Comparison of ENCODE assay signal across 23 mouse cellular contexts in the genomic region with DNA sequence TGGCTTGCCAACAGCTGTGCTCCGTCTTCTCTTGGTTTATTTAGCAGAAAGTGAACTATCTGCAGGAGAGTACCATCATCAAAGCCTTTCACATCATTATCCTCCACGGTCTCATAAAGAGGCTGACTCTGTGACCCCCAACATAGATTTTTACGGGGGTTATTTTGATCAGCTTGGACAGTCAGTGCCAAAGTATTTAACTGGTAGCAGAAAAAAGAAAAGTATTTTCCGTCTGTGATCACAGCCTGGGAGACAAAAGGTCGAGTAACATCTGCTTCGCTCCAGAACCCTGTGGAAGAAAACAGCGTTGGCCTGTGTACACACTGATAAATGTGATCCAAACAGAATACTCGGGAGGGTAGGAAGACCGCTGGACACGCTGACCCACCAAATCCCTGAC. TPM values are rescaled to one million over a fixed set of nuclear protein-coding genes. Genes with fewer than 3 reads are reported as not detected.
DNase-seq lines count a peak whose midpoint lies in the region; ATAC-seq and TF ChIP-seq lines count a peak whose summit lies in the region.
"Had no signal": no experiment of that assay in that cellular context is flagged by ENCODE, and none has a peak within 500 bp of the region (broad histone marks: within the 10 kb centered on the region; RNA-seq: fewer than 3 reads in every experiment).

No protein-coding gene starts in this region.

- peaks cover 56% of the 10 kb centered on the region for H3K36me3 ChIP-seq in lung, embryonic 14.5 days (ENCODE audit: insufficient read depth)
- peaks cover 21% of the 10 kb centered on the region; the same call in 1 of the 2 replicates for H3K36me3 ChIP-seq in lung, postnatal 0 days (ENCODE audit: insufficient read depth, low read length)
- H3K36me3 ChIP-seq in forebrain, embryonic 12.5 days (replicated peaks): peaks cover 47% of the 10 kb centered on the region

- no peaks in the 10 kb centered on the region for H3K9me3 ChIP-seq in lung, embryonic 14.5 days (ENCODE audit: low read depth, low read length)
- no peaks in the 10 kb centered on the region for H3K9me3 ChIP-seq in lung, postnatal 0 days (ENCODE audit: low read length)
- no peaks in the 10 kb centered on the region for H3K9me3 ChIP-seq in forebrain, embryonic 12.5 days
- H3K9me3 ChIP-seq: embryonic facial prominence, embryonic 13.5 days; forebrain, embryonic 13.5 days; hindbrain, embryonic 12.5 days; limb, embryonic 15.5 days; midbrain, embryonic 13.5 days had no signal

- TF ChIP-seq CTCF in lung, embryonic 14.5 days (IDR thresholded peaks at IDR 0.05; ENCODE audit: low read depth): no peak
- no peak for TF ChIP-seq CTCF in lung, postnatal 0 days (IDR thresholded peaks at IDR 0.05)

- peak; percentile 43 for DNase-seq in kidney, postnatal 14 days
- no peak for DNase-seq in kidney, postnatal 25 days
- DNase-seq in lung, embryonic 14.5 days: peak; percentile 83
- DNase-seq in lung, postnatal 0 days (ENCODE audit: low spot score): peak; percentile 74
- peak; percentile 4 for DNase-seq in mesoderm, embryonic 11.5 days (ENCODE audit: low read depth, low spot score)
- DNase-seq in right cerebral cortex, postnatal 36 days (ENCODE audit: low spot score in 2 of 2): no peak
- DNase-seq: adrenal gland, adult 8-10 months; cerebellum, adult 2 months; cerebellum, postnatal 36 days; embryo, embryonic 11 days; gastrocnemius, postnatal 36 days; heart, adult 2 months; right cerebral cortex, postnatal 14 days; spleen, adult 18-20 months; thymus, postnatal 14 days had no signal

- H3K27ac ChIP-seq in lung, embryonic 14.5 days (ENCODE audit: low read depth): peak overlapping the region; percentile 19; the same call in 1 of the 2 replicates
- no peak overlapping the region for H3K27ac ChIP-seq in lung, postnatal 0 days (ENCODE audit: low read length)
- no peak overlapping the region for H3K27ac ChIP-seq in forebrain, embryonic 12.5 days
- H3K27ac ChIP-seq: embryonic facial prominence, embryonic 13.5 days; forebrain, embryonic 13.5 days; heart, adult 2 months; hindbrain, embryonic 12.5 days; limb, embryonic 15.5 days; liver, embryonic 14.5 days; midbrain, embryonic 13.5 days had no signal

- no peak overlapping the region for H3K9ac ChIP-seq in lung, embryonic 14.5 days
- H3K9ac ChIP-seq in lung, postnatal 0 days (replicated peaks; ENCODE audit: low read depth): no peak overlapping the region
- H3K9ac ChIP-seq in forebrain, embryonic 12.5 days: no peak overlapping the region
- H3K9ac ChIP-seq: embryonic facial prominence, embryonic 13.5 days; forebrain, embryonic 13.5 days; hindbrain, embryonic 12.5 days; limb, embryonic 15.5 days; liver, embryonic 14.5 days; midbrain, embryonic 13.5 days had no signal

- H3K4me3 ChIP-seq in lung, embryonic 14.5 days (ENCODE audit: low read depth, low read length): no peak overlapping the region
- H3K4me3 ChIP-seq in lung, postnatal 0 days (ENCODE audit: low read depth, low read length): no peak overlapping the region
- no peak overlapping the region for H3K4me3 ChIP-seq in forebrain, embryonic 12.5 days (replicated peaks)
- H3K4me3 ChIP-seq: embryonic facial prominence, embryonic 13.5 days; erythroblast, embryonic 14.5 days; forebrain, embryonic 13.5 days; heart, adult 2 months; hindbrain, embryonic 12.5 days; limb, embryonic 15.5 days; midbrain, embryonic 13.5 days had no signal

- H3K27me3 ChIP-seq in lung, embryonic 14.5 days (ENCODE audit: insufficient read depth, low read length): no peaks in the 10 kb centered on the region
- H3K27me3 ChIP-seq in lung, postnatal 0 days (replicated peaks; ENCODE audit: insufficient read depth, low read length): no peaks in the 10 kb centered on the region
- no peaks in the 10 kb centered on the region for H3K27me3 ChIP-seq in forebrain, embryonic 12.5 days
- H3K27me3 ChIP-seq: embryonic facial prominence, embryonic 13.5 days; forebrain, embryonic 13.5 days; hindbrain, embryonic 12.5 days; limb, embryonic 15.5 days; midbrain, embryonic 13.5 days had no signal

- WGBS in lung, embryonic 14.5 days: 34% methylated on average over 10 of the region's 10 CpGs
- 43% methylated on average over 10 of the region's 10 CpGs for WGBS in lung, postnatal 0 days
- 87% methylated on average over 10 of the region's 10 CpGs for WGBS in forebrain, embryonic 12.5 days

- H3K4me2 ChIP-seq in lung, embryonic 14.5 days: no peak overlapping the region
- no peak overlapping the region for H3K4me2 ChIP-seq in lung, postnatal 0 days (replicated peaks; ENCODE audit: low read depth, low read length)
- H3K4me2 ChIP-seq in forebrain, embryonic 12.5 days: no peak overlapping the region
- H3K4me2 ChIP-seq: embryonic facial prominence, embryonic 13.5 days; forebrain, embryonic 13.5 days; hindbrain, embryonic 12.5 days; limb, embryonic 15.5 days; midbrain, embryonic 13.5 days had no signal

- peak; percentile 77 for TF ChIP-seq EP300 in lung, postnatal 0 days (IDR thresholded peaks at IDR 0.05)

- ATAC-seq in lung, embryonic 14.5 days (ENCODE audit: insufficient read depth): peak; percentile 88
- ATAC-seq in lung, postnatal 0 days: peak; percentile 83
- no peak for ATAC-seq in forebrain, embryonic 12.5 days (ENCODE audit: low FRiP score)
- ATAC-seq: forebrain, embryonic 13.5 days; midbrain, embryonic 13.5 days had no signal

- no peaks in the 10 kb centered on the region for H3K4me1 ChIP-seq in lung, embryonic 14.5 days (ENCODE audit: insufficient read depth)
- peaks cover under 1% of the 10 kb centered on the region; the same call in 1 of the 2 replicates for H3K4me1 ChIP-seq in lung, postnatal 0 days (ENCODE audit: insufficient read depth, low read depth, low read length)
- no peaks in the 10 kb centered on the region for H3K4me1 ChIP-seq in forebrain, embryonic 12.5 days
- H3K4me1 ChIP-seq: embryonic facial prominence, embryonic 13.5 days had no signal

RNA-seq across cellular contexts. Expression of a gene that starts 6.0 kb away (rescaled TPM):
- polyA plus RNA-seq in lung, embryonic 14.5 days (2014; fragmentation: Nextera tagmentation; extraction: Ambion mirVana): 0.74 and 0.96 TPM in 2 replicates
- polyA plus RNA-seq in lung, postnatal 0 days (2015; fragmentation: Nextera tagmentation; extraction: Ambion mirVana): 0.41 and 1.1 TPM in 2 replicates
- polyA plus RNA-seq in forebrain, embryonic 12.5 days (2016; fragmentation: Nextera tagmentation; extraction: Ambion mirVana): 0.46 and 1.4 TPM in 2 replicates
- polyA plus RNA-seq: erythroblast, embryonic 14.5 days; heart, adult 2 months had no signal

RNA-seq across cellular contexts. Expression of a gene that starts 6.7 kb away (rescaled TPM):
- 36.9 and 39.3 TPM in 2 replicates for polyA plus RNA-seq in lung, embryonic 14.5 days (2014; fragmentation: Nextera tagmentation; extraction: Ambion mirVana)
- 20.8 and 21.9 TPM in 2 replicates for polyA plus RNA-seq in lung, postnatal 0 days (2015; fragmentation: Nextera tagmentation; extraction: Ambion mirVana)
- polyA plus RNA-seq in forebrain, embryonic 12.5 days (2016; fragmentation: Nextera tagmentation; extraction: Ambion mirVana): 32.2 and 35.5 TPM in 2 replicates

Comparison
In these comparisons a context has a peak if more than half of its experiments do, and no peak if none do; other contexts are left out.
1. DNase-seq: peak in kidney, postnatal 14 days (single experiment), lung, embryonic 14.5 days (single experiment), lung, postnatal 0 days (single experiment) and mesoderm, embryonic 11.5 days (single experiment); none in kidney, postnatal 25 days (0 of 2) and right cerebral cortex, postnatal 36 days (0 of 2).